Mouse (Mus musculus) kidney, adult 2 months (tissue): ENCODE measurements around the gene Tnfaip8l3.

ENCODE experiments used
- CTCF ChIP-seq: fragments of 200-500 bp; conservative IDR thresholded peaks from 2 replicates; pipeline ENCODE4 v1.5.1; 2011; ENCODE audit warnings: low read depth, mild to moderate bottlenecking, control low read depth, low read length, moderate library complexity, mixed read lengths; ENCODE audit not compliant: insufficient read depth, insufficient read length
- POLR2A ChIP-seq: fragments of 200-500 bp; IDR thresholded peaks from one replicate; pipeline ENCODE4 v1.6.1; 2011; ENCODE audit warnings: low read depth, low read length, control low read depth

GRCm38 (mm10) chr9:53975122-53975518 lies 93.1 kb downstream of the Tnfaip8l3 start, which contains the start of gene Elmod1:
- TF ChIP-seq CTCF (no peak), POLR2A (no peak)
